Mouse (Mus musculus) kidney, adult 9 months (tissue): ENCODE results near the gene Rab31.

Source experiments
- DNase-seq: peaks from one replicate; pipeline ENCODE4 v3.0.0; 2022

Gene Rab31

DNA sequence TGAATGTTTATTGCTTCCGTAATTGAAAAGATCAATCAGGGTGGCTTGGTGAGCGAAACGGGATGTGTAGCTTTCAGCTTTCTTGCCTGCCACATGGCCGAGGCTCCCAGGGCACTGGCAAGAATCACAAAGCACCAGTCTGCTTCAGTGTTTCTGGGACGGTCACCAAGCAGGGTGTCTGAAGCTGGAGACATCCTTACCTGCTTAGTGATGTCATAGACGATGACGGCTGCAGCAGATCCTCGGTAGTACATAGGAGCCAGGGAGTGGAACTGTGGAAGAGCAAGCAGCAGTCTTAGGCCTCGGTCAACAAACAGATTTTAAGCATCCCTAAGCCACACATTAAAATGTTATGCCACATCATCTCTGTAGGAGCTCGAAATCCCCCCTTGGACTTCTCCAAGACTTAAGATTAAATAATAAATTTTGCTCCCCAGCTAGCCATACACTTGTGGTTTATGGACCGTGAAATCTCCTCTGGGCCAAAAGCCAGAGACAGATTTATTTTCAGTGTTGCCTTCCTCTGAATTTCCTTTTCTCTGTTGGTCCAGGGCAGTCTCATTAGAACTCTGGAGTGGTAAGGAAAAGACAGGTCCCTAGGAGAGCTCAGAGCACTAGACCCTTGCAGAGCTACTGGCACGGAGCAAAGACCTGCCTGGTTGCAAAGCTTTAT lies 74.6 kb downstream of the Rab31 start:
- peak; percentile 79 for DNase-seq

DNA sequence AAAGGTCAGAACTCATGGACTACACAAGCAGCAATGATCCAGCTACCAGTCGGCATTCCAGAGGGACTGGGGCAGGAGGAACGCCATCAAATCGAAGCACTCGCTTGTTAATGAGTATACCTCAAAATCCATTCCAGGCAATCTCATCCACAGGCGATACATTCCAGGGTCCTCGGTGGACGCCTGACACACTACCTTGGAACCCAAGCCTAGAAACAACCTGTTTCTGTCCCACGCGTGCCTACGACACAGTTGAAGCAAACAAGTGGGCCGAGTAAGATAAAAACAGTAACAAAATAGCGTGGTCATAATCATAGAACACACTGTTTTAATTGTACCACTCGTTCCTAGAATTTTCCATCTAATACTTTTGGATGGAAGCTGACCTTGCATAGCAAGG lies 75.6 kb downstream of the Rab31 start:
- no peak for DNase-seq

DNA sequence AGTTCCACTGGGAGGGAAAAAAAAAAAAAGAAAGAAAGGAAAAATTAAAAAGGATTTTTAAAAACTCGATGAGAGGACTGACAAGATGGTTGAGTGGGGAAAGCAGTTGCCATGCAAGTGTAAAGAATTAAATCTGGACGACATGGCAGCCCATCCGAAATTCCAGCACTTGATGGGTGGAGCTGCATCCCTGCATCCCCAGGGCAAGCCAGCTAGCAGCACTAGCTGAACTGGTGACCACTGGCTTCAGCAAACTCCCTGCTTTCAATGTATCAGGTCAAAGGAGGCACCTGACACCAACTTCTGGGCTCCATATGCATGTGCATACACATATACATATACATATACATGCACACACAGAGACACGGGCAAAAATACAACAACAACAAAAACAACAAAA lies 80.3 kb downstream of the Rab31 start:
- no peak for DNase-seq

GRCm38 (mm10) chr17:65683731-65684130 lies 88.8 kb downstream of the Rab31 start:
- no peak for DNase-seq

GRCm38 (mm10) chr17:65683316-65683715 lies 89.2 kb downstream of the Rab31 start:
- DNase-seq = no peak

DNA sequence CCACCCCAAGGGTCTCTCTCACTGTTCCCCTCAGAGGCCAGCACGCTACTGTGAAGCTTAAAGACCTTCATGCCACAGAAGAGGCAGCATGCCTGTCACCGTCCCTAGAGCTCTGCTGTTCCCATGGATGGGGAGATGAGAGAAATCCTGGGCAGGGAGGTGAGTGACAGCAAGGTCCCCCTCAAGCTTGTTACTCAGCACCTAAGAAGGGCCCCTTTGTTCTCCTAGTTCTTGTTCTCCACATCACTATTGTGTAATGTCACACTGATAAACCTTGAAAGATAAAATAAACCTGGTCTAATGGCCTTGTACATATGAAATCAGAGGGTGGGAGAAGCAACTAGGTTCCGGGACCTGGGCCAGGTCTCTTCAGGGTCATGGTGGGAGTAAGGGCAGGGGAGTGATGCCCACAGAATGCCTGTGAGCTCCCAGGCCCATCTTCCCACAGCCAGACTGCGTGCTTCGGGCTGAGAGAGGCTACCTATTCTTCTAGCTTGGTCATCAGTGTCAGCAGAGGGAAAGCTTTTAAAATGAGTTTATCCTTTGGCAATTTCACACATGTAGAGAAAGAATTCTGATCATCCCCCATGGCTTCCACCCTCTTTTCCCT lies 90.4 kb downstream of the Rab31 start:
- no peak for DNase-seq

DNA sequence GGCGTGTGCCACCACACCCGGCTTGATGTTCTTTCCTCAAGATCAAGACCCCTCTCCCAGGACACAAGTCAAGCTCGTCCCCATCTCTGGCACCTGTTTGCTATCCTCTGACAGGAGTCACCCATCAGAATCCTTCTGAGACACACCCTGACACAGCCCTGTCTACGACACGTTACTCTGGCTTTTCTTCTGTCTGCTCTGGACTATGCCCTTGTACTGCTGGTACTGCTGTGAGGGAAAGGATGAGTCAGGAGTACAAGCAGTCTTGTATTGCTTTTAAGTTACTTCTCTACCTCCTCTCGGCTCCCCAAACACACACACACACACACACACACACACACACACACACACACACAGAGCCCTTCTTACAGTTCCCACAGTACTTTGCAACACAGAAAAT lies 91.0 kb downstream of the Rab31 start:
- DNase-seq = no peak

DNA sequence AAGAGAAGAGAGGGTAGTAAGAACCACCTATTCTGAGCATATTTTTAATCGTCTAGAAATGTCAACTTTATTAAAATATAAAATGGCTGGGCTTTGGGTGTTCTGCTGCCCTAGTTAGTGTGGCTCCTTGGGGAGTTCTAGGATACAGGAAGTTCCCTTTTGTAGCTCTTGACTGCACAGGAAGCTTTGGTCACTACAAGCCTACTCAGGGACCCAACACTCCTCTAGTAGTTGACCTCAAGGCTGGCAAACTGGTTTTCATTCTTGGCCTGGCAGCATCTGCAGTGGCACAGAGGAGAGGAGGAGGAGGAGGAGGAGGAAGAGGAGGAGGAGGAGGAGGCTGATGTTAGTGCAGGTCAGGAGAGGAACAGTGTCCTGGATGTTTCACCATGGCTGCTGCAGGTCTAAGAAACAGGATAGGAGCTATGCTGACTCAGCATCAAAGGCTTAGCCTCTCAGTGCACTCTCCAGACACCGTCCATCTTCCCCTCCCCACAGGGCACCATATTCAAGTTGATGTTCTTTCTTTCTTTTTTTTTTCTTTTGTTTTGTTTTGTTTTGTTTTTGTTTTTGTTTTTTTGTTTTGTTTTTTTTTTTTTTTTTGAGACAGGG lies 91.6 kb downstream of the Rab31 start:
- DNase-seq = no peak

- peak; percentile 24 for DNase-seq
These were observed 92.6 kb downstream of the Rab31 start for GRCm38 (mm10) chr17:65679806-65680446.

DNA sequence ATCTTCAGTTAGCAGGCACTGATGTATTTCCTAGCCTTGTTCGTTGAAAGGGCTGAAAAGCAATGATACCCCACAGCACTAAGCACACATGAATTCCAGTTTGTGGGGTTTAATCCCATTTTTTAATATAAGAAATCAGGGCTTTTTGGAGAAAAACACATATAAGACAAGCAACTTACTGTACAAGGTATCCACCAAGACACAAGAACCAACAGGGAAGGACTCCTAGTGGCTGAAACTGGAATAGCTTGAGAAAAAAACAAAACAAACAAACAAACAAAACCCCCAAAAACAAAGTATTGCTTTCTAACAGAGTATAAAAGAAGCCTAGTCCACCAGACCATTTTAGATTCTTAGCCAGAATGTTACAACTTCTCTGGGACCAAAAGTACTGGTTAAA lies 94.8 kb downstream of the Rab31 start:
- DNase-seq = peak; percentile 30

GRCm38 (mm10) chr17:65676536-65676935 lies 96.0 kb downstream of the Rab31 start:
- DNase-seq = no peak

- DNase-seq = no peak
These were observed 96.6 kb downstream of the Rab31 start for GRCm38 (mm10) chr17:65675985-65676384.

- DNase-seq = peak; percentile 35
These were observed 97.8 kb downstream of the Rab31 start for GRCm38 (mm10) chr17:65674710-65675171.

- DNase-seq = no peak
These were observed 99.6 kb downstream of the Rab31 start for GRCm38 (mm10) chr17:65672926-65673325.

- DNase-seq = no peak
These were observed 103.5 kb downstream of the Rab31 start for GRCm38 (mm10) chr17:65669061-65669460.

DNA sequence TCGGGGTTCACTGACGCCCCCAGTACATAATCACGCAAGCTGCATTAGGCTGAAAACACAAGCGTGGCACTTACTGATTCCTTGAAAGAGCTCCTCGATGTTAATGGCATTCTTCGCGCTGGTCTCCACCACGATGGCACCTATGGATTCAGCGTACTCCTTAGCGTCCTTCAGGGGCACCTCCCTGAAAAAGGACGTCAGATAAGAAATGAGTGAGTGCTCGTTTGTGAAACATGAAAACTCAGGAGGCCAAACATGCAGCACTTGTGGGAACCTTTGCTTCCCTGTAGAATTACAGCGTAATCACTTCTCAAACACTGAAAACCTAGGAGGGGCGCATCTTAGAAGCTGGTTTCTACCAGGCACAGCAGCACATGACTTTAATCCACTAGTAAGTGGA lies 104.8 kb downstream of the Rab31 start:
- no peak for DNase-seq

GRCm38 (mm10) chr17:65666388-65667161 lies 106.0 kb downstream of the Rab31 start:
- DNase-seq = peak; percentile 66

GRCm38 (mm10) chr17:65665786-65666387 lies 106.7 kb downstream of the Rab31 start:
- DNase-seq = no peak

DNA sequence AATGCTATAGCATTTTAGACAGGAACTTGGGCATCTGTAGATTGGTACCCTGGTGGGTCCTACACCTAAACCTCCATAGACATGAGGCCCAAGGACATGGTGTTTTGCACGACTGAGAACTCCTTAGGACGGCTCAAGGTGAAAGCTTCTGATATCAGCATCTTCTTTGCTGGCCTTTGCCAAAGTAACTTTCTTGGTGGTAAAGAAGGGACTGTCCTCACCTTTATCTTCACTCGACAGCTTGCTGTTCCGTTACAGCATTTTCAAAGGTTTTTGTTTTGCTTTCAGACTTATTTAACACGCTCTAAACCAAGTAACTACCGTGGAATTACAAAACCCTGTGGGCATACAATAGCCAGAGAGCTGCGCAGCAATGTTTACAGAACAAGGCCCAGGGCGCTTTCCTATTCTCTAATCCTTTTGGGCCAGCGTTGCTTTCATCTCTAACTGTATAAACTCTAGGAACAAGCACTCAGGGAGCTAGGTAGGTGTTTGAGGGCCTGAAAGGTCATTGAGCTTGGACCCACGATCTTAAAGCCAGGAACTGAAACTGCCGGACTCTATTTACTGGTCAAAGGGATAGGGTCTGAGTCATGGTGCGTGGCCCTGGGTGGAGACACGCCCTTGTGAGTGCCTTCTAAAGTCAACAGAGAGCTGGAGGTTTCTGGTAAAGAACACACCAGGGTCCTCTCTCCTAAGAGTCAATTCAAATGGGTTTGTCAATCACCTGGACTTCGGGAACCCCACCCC lies 109.0 kb downstream of the Rab31 start:
- DNase-seq = no peak

GRCm38 (mm10) chr17:65662662-65663061 lies 109.9 kb downstream of the Rab31 start:
- DNase-seq = no peak

GRCm38 (mm10) chr17:65658416-65658815 lies 114.1 kb downstream of the Rab31 start:
- no peak for DNase-seq

DNA sequence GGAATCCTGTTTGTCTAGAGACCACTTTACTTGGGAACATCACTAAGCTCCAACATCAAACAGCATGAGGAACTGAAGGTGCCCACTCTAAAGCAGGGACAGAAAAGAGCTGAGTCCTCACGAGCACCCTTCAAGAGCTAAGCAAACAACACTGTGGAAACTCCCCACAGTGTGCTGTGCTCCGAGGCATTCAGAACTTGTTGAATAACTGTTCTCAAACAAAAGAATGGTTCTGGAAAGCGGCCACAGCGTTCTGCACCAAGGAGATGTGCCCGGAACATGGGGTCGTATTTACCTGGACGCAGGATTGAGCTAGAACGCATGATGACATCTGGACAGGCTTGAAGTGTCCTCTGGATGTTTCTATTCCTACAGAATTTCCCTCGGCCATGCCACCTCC lies 114.6 kb downstream of the Rab31 start:
- no peak for DNase-seq
